ENCODE assay signal across 8 mouse cellular contexts in the genomic region with DNA sequence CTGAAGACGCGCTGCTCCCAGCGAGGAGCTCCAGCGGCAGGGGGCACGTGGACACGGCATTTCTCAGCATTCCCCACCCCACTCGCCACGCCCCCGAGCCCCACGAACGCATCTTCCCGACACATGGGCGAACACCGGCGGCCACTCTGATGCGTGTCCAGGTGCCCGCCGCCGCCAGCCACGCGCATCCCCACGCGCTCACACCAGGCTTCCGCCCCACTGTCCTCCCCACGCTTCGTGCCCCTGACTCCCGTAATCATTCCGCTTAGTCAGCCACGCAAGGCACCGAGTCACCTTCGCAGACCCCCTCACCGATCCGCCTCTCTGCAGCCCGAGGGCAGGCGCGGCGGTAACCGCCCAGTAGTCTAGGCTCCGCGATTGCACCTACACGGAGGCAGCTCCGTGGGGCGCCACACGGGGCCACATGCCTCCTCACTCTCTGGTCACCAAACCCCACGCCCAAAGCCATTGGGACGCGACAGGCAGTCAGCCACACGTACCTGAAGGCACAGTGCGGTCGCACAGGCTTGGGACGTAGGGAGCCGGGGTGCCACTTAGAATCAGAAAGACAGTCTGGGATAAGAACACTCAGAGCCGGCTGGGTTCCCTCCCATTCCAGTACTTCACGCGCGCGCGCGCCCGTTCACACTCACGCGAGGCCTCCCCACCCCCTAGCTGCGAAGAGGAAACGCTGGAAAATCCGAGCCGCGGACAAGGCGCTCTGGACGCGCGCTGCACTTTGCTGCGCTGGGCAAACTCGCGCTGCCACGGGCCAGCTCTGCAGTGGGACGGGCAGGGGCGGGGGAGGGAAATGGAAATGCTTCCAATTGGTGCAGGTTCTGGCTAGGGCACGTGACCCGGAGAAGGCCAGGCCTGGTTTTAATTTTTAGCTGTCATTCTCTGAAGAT. TPM values are rescaled to one million over a fixed set of nuclear protein-coding genes. Genes with fewer than 3 reads are reported as not detected.
DNase-seq lines count a peak whose midpoint lies in the region; ATAC-seq and TF ChIP-seq lines count a peak whose summit lies in the region.

A gene (minus strand): TSS at position 782 of the 908 bp plus-strand sequence.

- whole genome bisulfite sequencing in forebrain, embryonic 12.5 days, result under 1% methylated on average over 71 of the region's 79 CpGs
- under 1% methylated on average over 79 of the region's 79 CpGs for WGBS in heart, embryonic 15.5 days
- WGBS in liver, embryonic 14.5 days (ENCODE audit: insufficient replicate concordance), result under 1% methylated on average over 79 of the region's 79 CpGs
- WGBS in neural tube, embryonic 11.5 days, result under 1% methylated on average over 77 of the region's 79 CpGs

- TF ChIP-seq CTCF in CH12.LX (conservative IDR thresholded peaks at IDR 0.05 in 1 of 2, IDR thresholded peaks at IDR 0.05 in 1 of 2; ENCODE audit: low read depth in 2 of 2, low read length in 2 of 2), result no peak
- TF ChIP-seq CTCF in brain, embryonic 14.5 days (IDR thresholded peaks at IDR 0.05; ENCODE audit: borderline replicate concordance, extremely low read depth, insufficient read depth, insufficient read length), result no peak
- no peak for TF ChIP-seq CTCF in liver, embryonic 14.5 days (IDR thresholded peaks at IDR 0.05; ENCODE audit: low read depth)

- H3K4me3 ChIP-seq in CH12.LX (replicated peaks in 1 of 3; ENCODE audit: low read depth in 2 of 3, low read length in 2 of 3, poor library complexity in 1 of 3), result peak within 1 kb of the TSS; percentile 65 to 84 (median 80)
- H3K4me3 ChIP-seq in forebrain, embryonic 12.5 days (replicated peaks), result peak within 1 kb of the TSS; percentile 69
- peak within 1 kb of the TSS; percentile 80 for H3K4me3 ChIP-seq in heart, embryonic 15.5 days
- peak within 1 kb of the TSS; percentile 49 to 62 for H3K4me3 ChIP-seq in liver, embryonic 14.5 days (ENCODE audit: insufficient read depth in 1 of 2, low read depth in 2 of 2, low read length in 2 of 2)
- peak within 1 kb of the TSS; percentile 62 for H3K4me3 ChIP-seq in neural tube, embryonic 11.5 days (ENCODE audit: low read depth, low read length)

- H3K27me3 ChIP-seq in CH12.LX (replicated peaks), result no peaks in the 10 kb centered on the region
- peaks cover 68% of the 10 kb centered on the region for H3K27me3 ChIP-seq in forebrain, embryonic 12.5 days
- peaks cover 19% of the 10 kb centered on the region for H3K27me3 ChIP-seq in heart, embryonic 15.5 days
- peaks cover 39% of the 10 kb centered on the region for H3K27me3 ChIP-seq in liver, embryonic 14.5 days (ENCODE audit: control insufficient read depth, insufficient read depth, low read length)
- peaks cover 19% of the 10 kb centered on the region for H3K27me3 ChIP-seq in neural tube, embryonic 11.5 days (ENCODE audit: control insufficient read depth, insufficient read depth, low read length)

- H3K4me1 ChIP-seq in CH12.LX (ENCODE audit: control insufficient read depth in 1 of 2, insufficient read depth in 2 of 2), result peaks cover 18 to 62% of the 10 kb centered on the region in 2 experiments
- H3K4me1 ChIP-seq in forebrain, embryonic 12.5 days, result peaks cover 26% of the 10 kb centered on the region
- H3K4me1 ChIP-seq in heart, embryonic 15.5 days (replicated peaks), result peaks cover 14% of the 10 kb centered on the region
- no peaks in the 10 kb centered on the region for H3K4me1 ChIP-seq in liver, embryonic 14.5 days (replicated peaks; ENCODE audit: control insufficient read depth in 2 of 2, insufficient read depth in 2 of 2, low read length in 1 of 2)
- peaks cover 4% of the 10 kb centered on the region for H3K4me1 ChIP-seq in neural tube, embryonic 11.5 days (ENCODE audit: control insufficient read depth, insufficient read depth, low read length)

- H3K27ac ChIP-seq in CH12.LX (ENCODE audit: insufficient read depth, low read depth), result 0 out of 2 replicates have a peak within 1 kb of the TSS, but pooled peaks have one; percentile 5
- no peak within 1 kb of the TSS for H3K27ac ChIP-seq in forebrain, embryonic 12.5 days
- H3K27ac ChIP-seq in heart, embryonic 15.5 days, result peak within 1 kb of the TSS; percentile 75
- no peak within 1 kb of the TSS for H3K27ac ChIP-seq in liver, embryonic 14.5 days
- no peak within 1 kb of the TSS for H3K27ac ChIP-seq in neural tube, embryonic 11.5 days (ENCODE audit: low read depth, low read length)

- peaks cover 0 to 5% of the 10 kb centered on the region in 2 experiments for H3K36me3 ChIP-seq in CH12.LX (replicated peaks in 1 of 2; ENCODE audit: control insufficient read depth in 1 of 2, insufficient read depth in 1 of 2, low read length in 1 of 2)
- no peaks in the 10 kb centered on the region for H3K36me3 ChIP-seq in forebrain, embryonic 12.5 days (replicated peaks)
- no peaks in the 10 kb centered on the region for H3K36me3 ChIP-seq in heart, embryonic 15.5 days
- H3K36me3 ChIP-seq in liver, embryonic 14.5 days (replicated peaks; ENCODE audit: control insufficient read depth, insufficient read depth, low read depth), result no peaks in the 10 kb centered on the region
- H3K36me3 ChIP-seq in neural tube, embryonic 11.5 days (ENCODE audit: control insufficient read depth, insufficient read depth, low read length), result no peaks in the 10 kb centered on the region

- in situ Hi-C loops in CH12.LX (cut with MboI; ENCODE audit: low pct_ligation_motif_present, low pct_unique_long_range_greater_than_20kb, low sequenced_read_pairs), result loop anchor here (5.0 kb wide), 1 partner anchor 37 kb away; no protein-coding TSS in a partner anchor

- dilution Hi-C loops in CH12.LX (cut with MboI; ENCODE audit: extremely low pct_ligation_motif_present, extremely low pct_unique_long_range_greater_than_20kb, low sequenced_read_pairs), result no loop called here

- TF ChIP-seq RAD21 in CH12.LX (IDR thresholded peaks at IDR 0.05; ENCODE audit: low read depth, low read length), result no peak

- TF ChIP-seq POLR2A in CH12.LX (IDR thresholded peaks at IDR 0.05; ENCODE audit: low read depth, low read length), result no peak
- TF ChIP-seq POLR2A in brain, embryonic 14.5 days (IDR thresholded peaks at IDR 0.05; ENCODE audit: borderline replicate concordance, extremely low read depth, insufficient read depth, insufficient read length, poor library complexity, severe bottlenecking), result no peak

- ATAC-seq in forebrain, embryonic 12.5 days (ENCODE audit: low FRiP score), result peak; percentile 57
- ATAC-seq in heart, embryonic 15.5 days (replicated peaks; ENCODE audit: insufficient number of reproducible peaks, insufficient read depth, low FRiP score, low read depth), result 0 out of 2 replicates have a peak, but pooled peaks have one; percentile 7
- ATAC-seq in liver, embryonic 14.5 days (ENCODE audit: insufficient read depth), result 0 out of 2 replicates have a peak, but pooled peaks have one; percentile 18
- peak; percentile 76 for ATAC-seq in neural tube, embryonic 11.5 days (ENCODE audit: insufficient read depth, low FRiP score, low TSS enrichment)

- peaks cover 7% of the 10 kb centered on the region for H3K9me3 ChIP-seq in CH12.LX (replicated peaks; ENCODE audit: low read length)
- no peaks in the 10 kb centered on the region for H3K9me3 ChIP-seq in forebrain, embryonic 12.5 days
- H3K9me3 ChIP-seq in heart, embryonic 15.5 days (replicated peaks), result no peaks in the 10 kb centered on the region
- H3K9me3 ChIP-seq in liver, embryonic 14.5 days (ENCODE audit: control insufficient read depth, low read length), result no peaks in the 10 kb centered on the region
- H3K9me3 ChIP-seq in neural tube, embryonic 11.5 days (ENCODE audit: control insufficient read depth, low read length), result no peaks in the 10 kb centered on the region

- peak within 1 kb of the TSS; percentile 33 for H3K4me2 ChIP-seq in CH12.LX (ENCODE audit: insufficient read depth, low read depth, poor library complexity, severe bottlenecking)
- peak within 1 kb of the TSS; percentile 100 for H3K4me2 ChIP-seq in forebrain, embryonic 12.5 days
- H3K4me2 ChIP-seq in heart, embryonic 15.5 days, result peak within 1 kb of the TSS; percentile 100
- peak within 1 kb of the TSS; percentile 84 for H3K4me2 ChIP-seq in liver, embryonic 14.5 days (ENCODE audit: low read depth)
- H3K4me2 ChIP-seq in neural tube, embryonic 11.5 days (ENCODE audit: low read depth), result peak within 1 kb of the TSS; percentile 100

- H3K9ac ChIP-seq in CH12.LX (ENCODE audit: insufficient read depth, low read depth), result peak within 1 kb of the TSS; percentile 85
- peak within 1 kb of the TSS; percentile 61 for H3K9ac ChIP-seq in forebrain, embryonic 12.5 days
- H3K9ac ChIP-seq in heart, embryonic 15.5 days, result peak within 1 kb of the TSS; percentile 72
- H3K9ac ChIP-seq in liver, embryonic 14.5 days (replicated peaks), result no peak within 1 kb of the TSS
- H3K9ac ChIP-seq in neural tube, embryonic 11.5 days (ENCODE audit: low read length), result peak within 1 kb of the TSS; percentile 46

- DNase-seq in CH12.LX (ENCODE audit: extremely low read depth), result no peak
- DNase-seq in brain, embryonic 14.5 days (ENCODE audit: low read depth), result peak; percentile 73
- DNase-seq in kidney, postnatal 14 days, result peak; percentile 86
- DNase-seq in liver, embryonic 14.5 days (ENCODE audit: low read depth in 3 of 3, low spot score in 3 of 3), result no peak
- peak; percentile 71 for DNase-seq in neural tube, embryonic 11.5 days (ENCODE audit: low spot score)
- DNase-seq in testis, postnatal 10 days (ENCODE audit: low spot score), result peak; percentile 73

- peaks cover 40% of the 10 kb centered on the region for H3K79me2 ChIP-seq in CH12.LX (replicated peaks; ENCODE audit: control insufficient read depth, extremely low read depth, insufficient read depth, poor library complexity, severe bottlenecking)

- TF ChIP-seq EP300 in CH12.LX (IDR thresholded peaks at IDR 0.05; ENCODE audit: low read length), result no peak
- TF ChIP-seq EP300 in liver, embryonic 14.5 days (IDR thresholded peaks at IDR 0.05; ENCODE audit: low read depth), result no peak

TF ChIP-seq in CH12.LX, 34 proteins besides CTCF, POLR2A, EP300 and RAD21 (continues in another document):
- TF ChIP-seq MAZ (IDR thresholded peaks at IDR 0.05; ENCODE audit: low read depth, low read length), result no peak
- no peak for TF ChIP-seq ZMIZ1 (IDR thresholded peaks at IDR 0.05; ENCODE audit: low read depth, low read length)
- no peak for TF ChIP-seq MXI1 (IDR thresholded peaks at IDR 0.05; ENCODE audit: low read depth, low read length)
- TF ChIP-seq TBP (conservative IDR thresholded peaks at IDR 0.05; ENCODE audit: low read depth, low read length), result no peak
- no peak for TF ChIP-seq BHLHE40 (IDR thresholded peaks at IDR 0.05; ENCODE audit: low read depth, low read length)
- no peak for TF ChIP-seq CHD1 (IDR thresholded peaks at IDR 0.05; ENCODE audit: low read depth, low read length)

RNA-seq across cellular contexts. Expression of the gene that starts here (rescaled TPM):
- total RNA-seq in CH12.LX (2012; rRNA removed), result 73.7 and 85.1 TPM in 2 replicates
- total RNA-seq in CH12.LX (2014; rRNA removed), result 29.3 and 34.6 TPM in 2 replicates
- polyA plus RNA-seq in CH12.LX (2012; ENCODE audit: insufficient read length, low read depth), result 32.4 and 37.3 TPM in 2 replicates
- 39.7 and 40.9 TPM in 2 replicates for polyA plus RNA-seq in brain, embryonic 14.5 days (2012; rRNA removed)
- 91.2 and 96.1 TPM in 2 replicates for polyA plus RNA-seq in forebrain, embryonic 12.5 days (2016; fragmentation: Nextera tagmentation; extraction: Ambion mirVana)
- polyA plus RNA-seq in heart, embryonic 15.5 days (2015; fragmentation: Nextera tagmentation; extraction: Ambion mirVana), result 65.4 and 69.6 TPM in 2 replicates
- 4.6 TPM in 2 replicates for polyA plus RNA-seq in liver, embryonic 14.5 days (2012; rRNA removed)
- polyA plus RNA-seq in liver, embryonic 14.5 days (2014; fragmentation: Nextera tagmentation; extraction: Ambion mirVana), result 5.5 and 7.3 TPM in 2 replicates
- 62.0 and 62.3 TPM in 2 replicates for polyA plus RNA-seq in neural tube, embryonic 11.5 days (2014; fragmentation: Nextera tagmentation; extraction: Ambion mirVana)

Comparison
In these comparisons a context has a peak if more than half of its experiments do, and no peak if none do; other contexts are left out.
1. DNase-seq: peak in brain, embryonic 14.5 days (single experiment), kidney, postnatal 14 days (single experiment), neural tube, embryonic 11.5 days (single experiment) and testis, postnatal 10 days (single experiment); none in CH12.LX (single experiment) and liver, embryonic 14.5 days (0 of 3).
2. H3K27ac ChIP-seq: peak in CH12.LX (single experiment) and heart, embryonic 15.5 days (single experiment); none in forebrain, embryonic 12.5 days (single experiment), liver, embryonic 14.5 days (single experiment) and neural tube, embryonic 11.5 days (single experiment).
3. H3K4me2 ChIP-seq: peak in every context shown above with its lines; median percentile 100 in forebrain, embryonic 12.5 days; 100 in heart, embryonic 15.5 days; 100 in neural tube, embryonic 11.5 days; 84 in liver, embryonic 14.5 days; 33 in CH12.LX.
4. ATAC-seq: peak in every context shown above with its lines; median percentile 76 in neural tube, embryonic 11.5 days; 57 in forebrain, embryonic 12.5 days; 18 in liver, embryonic 14.5 days; 7 in heart, embryonic 15.5 days.
5. Peak in every context shown above with its lines, with median percentiles within 50 percentile points of each other: H3K4me3 ChIP-seq.